Mouse (Mus musculus): Measurements from ENCODE around the gene Cntf.

Gene Cntf

GRCm38 (mm10) chr19:12765308-12765707 is at the start of gene Cntf:
Gene Cntf (minus strand): TSS chr19:12765632.
- DNase-seq (ENCODE audit: low spot score in 2 of 2) = no peak

- no peak for DNase-seq (ENCODE audit: low spot score in 2 of 2)
Measured at GRCm38 (mm10) chr19:12813883-12814282, 48.5 kb upstream of the Cntf start.

DNA sequence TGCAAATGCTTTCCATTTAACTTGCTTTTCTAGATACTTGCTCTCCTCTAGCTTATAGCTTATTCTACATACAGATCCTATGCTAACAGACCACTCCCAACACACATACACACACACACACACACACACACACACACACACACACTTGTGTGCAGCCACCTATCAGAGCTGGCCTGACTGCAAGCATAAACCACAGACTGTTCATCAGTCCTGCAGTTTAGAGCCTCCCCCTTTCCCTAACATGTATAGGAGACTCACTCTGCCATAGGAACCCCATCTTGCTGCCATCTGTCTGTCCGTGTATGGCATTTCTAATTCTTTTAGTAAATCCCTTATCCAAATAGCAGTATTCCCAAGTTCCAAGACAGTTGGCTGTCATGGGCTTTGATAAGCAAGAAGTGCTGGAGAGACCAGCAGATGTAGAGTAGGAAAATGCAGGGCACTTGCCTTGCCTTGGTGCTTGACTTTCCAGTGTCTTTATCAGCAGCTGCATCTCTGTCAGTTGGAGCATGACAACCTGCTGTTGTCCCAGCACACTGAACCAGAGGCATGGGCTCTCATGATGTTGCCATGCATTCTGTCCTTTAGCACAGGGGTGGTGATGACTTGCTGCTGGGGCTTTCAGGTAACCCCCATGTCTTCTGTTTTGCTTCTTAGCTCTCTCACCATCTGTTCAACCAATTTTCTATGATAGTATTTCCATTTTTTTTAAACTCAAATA is 47.4 kb upstream of the Cntf start:
- no peak for DNase-seq (ENCODE audit: low spot score in 2 of 2)

- DNase-seq (ENCODE audit: low spot score in 2 of 2) = no peak
Measured at GRCm38 (mm10) chr19:12806214-12806613, 40.8 kb upstream of the Cntf start.

DNA sequence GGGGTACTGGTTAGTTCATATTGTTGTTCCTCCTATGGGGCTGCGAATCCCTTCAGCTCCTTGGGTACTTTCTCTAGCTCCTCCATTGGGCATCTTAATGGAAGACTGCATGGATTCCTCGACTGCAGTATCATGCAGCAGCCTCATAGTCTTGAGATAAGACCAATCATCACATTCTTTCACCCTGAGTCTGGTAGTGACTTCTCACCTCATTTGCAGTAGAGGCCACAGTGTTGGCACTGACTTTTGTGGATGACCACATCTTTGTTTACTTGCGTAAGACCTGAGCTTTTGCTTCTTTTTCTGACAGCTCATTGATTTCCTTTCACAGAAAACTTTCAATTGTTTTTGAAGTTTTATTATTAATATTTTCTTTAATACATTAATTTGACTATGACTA is 40.3 kb upstream of the Cntf start:
- no peak for DNase-seq (ENCODE audit: low spot score in 2 of 2)

GRCm38 (mm10) chr19:12804237-12804636 is 38.8 kb upstream of the Cntf start:
- DNase-seq (ENCODE audit: low spot score in 2 of 2) = no peak

DNA sequence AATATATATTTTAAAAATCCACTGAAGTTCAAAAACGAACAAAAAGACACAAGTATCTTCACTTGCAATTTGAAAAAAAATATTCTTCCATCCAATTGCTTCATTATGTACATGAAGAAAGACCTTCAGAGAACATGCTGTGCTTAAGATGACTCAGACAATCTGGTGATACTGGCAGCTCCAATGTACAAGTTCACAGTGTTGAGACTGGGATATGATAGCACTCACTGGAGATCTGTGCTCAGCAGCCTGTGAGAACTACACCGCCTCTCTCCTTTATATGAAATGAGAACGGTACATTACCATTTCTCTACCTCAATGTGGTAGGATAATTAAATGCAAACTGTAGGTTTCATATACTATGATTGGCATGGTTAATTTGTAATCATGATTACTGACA is 37.4 kb upstream of the Cntf start:
- DNase-seq (ENCODE audit: low spot score in 2 of 2) = no peak

DNA sequence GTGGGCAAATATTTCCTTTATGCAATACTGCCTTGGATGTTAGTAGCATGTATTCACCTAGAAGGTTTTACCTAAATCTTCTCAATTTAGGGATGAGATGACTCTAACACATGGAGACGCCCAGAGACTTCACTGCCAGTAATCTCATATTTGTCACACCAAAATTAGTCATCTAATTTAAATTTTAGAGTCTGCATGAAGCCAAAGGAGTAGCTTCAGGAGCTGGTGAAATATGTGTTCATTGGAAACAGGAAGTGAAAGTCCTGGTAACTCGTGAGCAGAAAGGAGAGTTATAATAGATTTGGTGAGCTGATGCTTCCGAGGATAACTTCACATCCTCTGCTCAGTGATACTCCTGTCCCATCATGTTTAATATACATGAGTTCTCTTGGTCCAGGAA is 35.6 kb upstream of the Cntf start:
- no peak for DNase-seq (ENCODE audit: low spot score in 2 of 2)

- DNase-seq (ENCODE audit: low spot score in 2 of 2) = no peak
Measured at GRCm38 (mm10) chr19:12800621-12801020, 35.2 kb upstream of the Cntf start.

- DNase-seq (ENCODE audit: low spot score in 2 of 2) = no peak
Measured at GRCm38 (mm10) chr19:12799081-12799480, 33.6 kb upstream of the Cntf start.

DNA sequence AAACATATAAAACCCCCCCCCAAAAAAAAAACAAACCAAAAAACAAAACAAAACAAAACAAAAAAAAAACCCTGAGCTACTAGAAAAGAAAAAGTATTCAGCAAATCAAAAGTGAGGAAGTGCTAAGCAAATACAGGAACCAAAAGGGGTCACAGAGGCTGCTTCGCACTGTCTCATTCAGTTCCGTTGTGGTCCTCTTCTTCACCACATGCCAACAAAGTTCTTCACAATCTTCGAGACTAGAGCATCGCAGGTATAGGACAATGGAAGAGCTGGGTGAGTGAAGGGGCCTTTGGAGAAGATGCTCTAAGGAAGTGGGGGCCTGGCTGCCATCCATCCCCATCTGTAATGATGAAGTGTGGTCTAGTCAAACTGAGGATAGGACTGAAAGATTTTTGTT is 33.0 kb upstream of the Cntf start:
- no peak for DNase-seq (ENCODE audit: low spot score in 2 of 2)

DNA sequence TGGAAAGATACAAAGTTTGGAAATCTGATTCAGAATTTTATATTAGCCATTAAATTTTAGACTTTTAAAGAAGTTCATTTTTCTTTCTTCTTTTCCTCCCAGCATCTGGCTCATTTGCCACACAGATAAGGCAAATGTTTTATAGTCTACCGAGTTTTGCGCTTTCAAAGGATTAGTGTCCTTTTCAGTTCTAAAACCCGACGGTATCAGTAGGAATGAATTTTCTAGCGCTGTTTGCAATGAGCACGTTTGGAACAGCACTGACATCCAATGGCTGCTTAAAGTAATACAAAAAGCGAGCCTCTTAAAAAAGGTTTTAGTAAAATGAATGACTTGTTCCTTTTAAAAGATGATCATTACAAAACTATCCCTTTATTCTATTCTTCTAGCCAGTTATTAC is 31.6 kb upstream of the Cntf start:
- no peak for DNase-seq (ENCODE audit: low spot score in 2 of 2)

GRCm38 (mm10) chr19:12796328-12796931 is 31.0 kb upstream of the Cntf start:
- DNase-seq (ENCODE audit: low spot score in 2 of 2) = peak in 1 of 2 experiments; percentile 49

DNA sequence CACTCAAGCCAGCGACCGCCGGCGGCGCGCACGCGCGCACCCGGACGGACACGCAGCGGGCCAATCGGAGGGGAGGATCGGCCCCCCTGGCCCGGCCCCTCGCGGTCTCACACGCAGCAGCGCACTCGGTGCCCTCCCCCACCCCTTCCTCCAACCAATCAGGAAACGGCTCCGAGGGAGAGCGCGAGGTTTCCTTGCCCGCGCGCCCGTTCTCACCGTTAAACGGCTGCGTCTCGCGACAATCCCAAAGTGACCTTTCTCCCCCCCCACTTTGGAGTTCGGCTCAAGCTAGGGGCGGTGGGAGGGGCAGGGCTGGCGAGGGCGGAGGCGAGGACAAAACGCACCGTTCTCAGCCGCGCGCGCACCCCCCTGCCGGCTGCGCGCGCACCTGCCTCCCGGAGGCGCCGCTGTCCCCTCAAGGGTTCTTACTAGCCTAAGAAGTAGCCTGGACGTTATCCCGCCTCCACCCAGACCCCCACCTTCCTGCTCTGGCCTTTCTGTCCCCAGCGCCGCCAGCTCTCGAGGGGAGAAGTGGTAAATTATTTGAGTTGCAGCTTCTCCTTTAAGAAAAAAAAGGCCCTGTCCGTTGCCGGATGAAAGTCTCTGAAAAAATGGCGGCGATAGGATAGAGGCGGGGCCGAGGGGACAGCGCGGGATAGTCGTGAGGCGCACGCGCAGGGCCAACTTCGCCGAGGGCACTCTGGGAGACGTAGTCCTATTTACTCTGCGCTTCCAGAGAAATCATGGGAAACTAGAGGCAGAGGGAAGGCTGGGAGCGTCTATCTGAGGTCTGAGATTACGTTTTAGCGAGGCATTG is 30.3 kb upstream of the Cntf start, which contains the start of the genes Zfp91 and Lpxn:
Gene Zfp91 (minus strand): TSS at position 616 of the 817 bp plus-strand sequence.
Gene Lpxn (plus strand): TSS at position 683 of the 817 bp plus-strand sequence.
- DNase-seq (ENCODE audit: low spot score in 2 of 2) = peak; percentile 96 to 97

DNA sequence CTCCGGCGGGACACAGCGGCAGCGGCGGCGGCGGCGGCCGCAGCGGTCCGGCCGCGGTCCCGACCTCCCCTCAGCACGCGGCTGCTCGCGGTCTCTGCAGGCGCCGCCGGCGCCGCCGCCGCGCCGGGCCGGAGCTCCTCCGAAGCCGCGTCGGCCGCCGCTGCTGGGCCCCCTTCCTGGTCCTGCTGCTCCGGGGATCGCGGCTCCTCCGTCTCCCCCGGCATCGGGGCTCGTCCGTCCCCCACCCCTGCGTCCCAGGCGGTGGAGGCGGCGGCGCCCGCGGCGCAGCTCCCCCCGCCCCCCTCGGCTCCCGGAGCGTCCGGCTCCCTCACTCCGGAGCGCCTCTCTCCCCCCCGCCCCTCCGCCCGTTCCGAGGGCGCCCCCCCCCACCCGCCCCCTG is 29.7 kb upstream of the Cntf start:
- no peak for DNase-seq (ENCODE audit: low spot score in 2 of 2)

- peak; percentile 87 to 90 for DNase-seq (ENCODE audit: low spot score in 2 of 2)
Measured at GRCm38 (mm10) chr19:12794056-12795044, 28.9 kb upstream of the Cntf start.

GRCm38 (mm10) chr19:12792374-12792773 is 26.9 kb upstream of the Cntf start:
- no peak for DNase-seq (ENCODE audit: low spot score in 2 of 2)

DNA sequence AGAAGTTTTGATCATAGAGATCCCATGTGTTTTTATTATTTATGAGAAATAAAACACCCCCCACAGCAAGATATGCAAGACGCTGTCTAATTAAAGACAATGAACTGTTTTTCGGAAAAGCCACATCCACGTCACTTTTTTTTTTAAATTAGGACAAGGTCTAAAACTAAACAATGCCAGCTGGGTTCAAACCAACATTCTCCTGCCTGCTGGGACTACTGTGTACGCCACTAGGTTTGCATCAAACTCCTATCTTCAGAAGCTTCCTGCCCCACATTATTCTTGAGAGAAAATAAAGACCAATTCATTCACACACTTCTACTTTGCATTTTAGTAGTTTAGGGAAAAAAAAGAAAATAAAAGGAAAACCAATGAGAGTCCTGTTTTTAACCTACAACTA is 22.3 kb upstream of the Cntf start:
- DNase-seq (ENCODE audit: low spot score in 2 of 2) = no peak

DNA sequence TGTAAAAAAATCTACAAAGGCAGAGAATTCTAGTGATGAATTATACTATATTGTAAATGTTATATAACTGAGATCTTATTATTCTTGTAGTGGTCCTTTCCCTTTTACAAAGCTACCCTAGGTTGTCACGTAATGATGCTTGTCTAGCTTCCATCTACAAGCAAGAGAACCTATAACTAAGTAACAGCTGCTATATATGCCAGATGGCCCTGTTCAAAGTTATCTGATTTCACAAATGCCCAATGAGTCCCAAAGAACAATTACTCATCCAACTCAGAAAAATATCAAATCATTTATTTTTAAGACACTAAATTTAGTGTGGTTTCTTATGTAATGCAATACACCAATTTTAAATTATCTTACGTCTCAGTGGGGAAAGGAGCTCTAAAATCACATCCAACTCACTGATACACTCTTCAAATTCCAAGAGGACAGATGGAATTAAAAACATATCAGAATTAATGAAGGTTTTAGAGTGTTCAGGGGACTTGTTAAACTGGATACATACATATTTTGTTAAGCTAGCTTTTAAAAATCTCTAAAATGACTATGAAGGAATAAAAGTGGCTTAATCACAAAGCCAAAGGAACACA is 21.5 kb upstream of the Cntf start:
- DNase-seq (ENCODE audit: low spot score in 2 of 2) = no peak

DNA sequence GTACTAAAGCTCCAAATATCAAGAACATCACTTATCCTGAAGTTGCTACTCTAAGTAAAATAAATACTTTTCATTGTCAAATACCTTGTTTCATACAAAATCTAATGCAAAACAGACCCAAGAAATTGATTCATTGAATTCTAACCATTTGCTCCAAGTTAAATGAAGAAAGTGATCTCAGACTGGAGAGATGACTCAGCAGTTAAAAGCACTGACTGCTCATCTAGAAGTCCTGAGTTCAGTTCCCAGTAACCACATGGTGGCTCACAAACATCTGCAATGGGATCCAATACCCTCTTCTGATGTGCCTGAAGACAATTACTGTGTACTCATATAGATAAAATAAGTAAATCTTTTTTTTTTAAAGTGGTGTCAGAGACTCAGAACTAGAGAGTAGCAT is 15.0 kb upstream of the Cntf start:
- DNase-seq (ENCODE audit: low spot score in 2 of 2) = no peak

DNA sequence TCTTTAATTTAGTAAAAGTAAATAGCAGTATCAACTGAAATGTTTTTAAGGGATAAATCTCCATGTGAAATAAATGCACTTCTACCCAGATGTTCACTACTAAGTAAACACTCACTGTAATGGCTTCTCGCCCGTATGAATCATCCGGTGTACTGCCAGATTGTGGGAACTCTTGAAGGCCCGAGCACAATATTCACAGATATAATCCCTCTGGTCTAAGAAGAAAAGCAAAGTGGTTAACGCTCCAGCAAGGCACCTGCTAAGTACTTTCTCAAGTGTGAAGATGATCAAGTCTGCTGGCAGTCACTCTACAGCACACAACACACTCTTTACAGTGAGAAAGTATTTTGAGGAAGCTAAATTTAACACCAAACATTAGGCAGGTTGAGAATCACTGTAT is 5.5 kb upstream of the Cntf start:
- DNase-seq (ENCODE audit: low spot score in 2 of 2) = no peak

Measured in frontal cortex, postnatal 14 days (tissue).